Mouse (Mus musculus) E14TG2a.4 (cell line): Measurements from ENCODE around the gene Elmod3.

Experiments
- CTCF ChIP-seq: conservative IDR thresholded peaks from 2 replicates; pipeline ENCODE4 v1.5.1; 2014; ENCODE audit warnings: low read length
- POU5F1 ChIP-seq: IDR thresholded peaks from 2 replicates; pipeline ENCODE4 v1.6.1; 2014; ENCODE audit warnings: low read length, borderline replicate concordance

- TF ChIP-seq CTCF (no peak), POU5F1 (no peak)
Observed at GRCm38 (mm10) chr6:72552171-72553078, 45.8 kb downstream of the Elmod3 start.
